Mouse (Mus musculus) ES-Bruce4 (cell line): ENCODE results near the gene Zic2. TPM values are rescaled to one million over a fixed set of nuclear protein-coding genes. Genes with fewer than 3 reads are reported as not detected.

Source experiments
- H3K27ac ChIP-seq: 2 replicates; pipeline ENCODE4 v1.5.1; 2012; ENCODE audit warnings: low read length, inconsistent platforms; ENCODE audit not compliant: insufficient read depth
- H3K27me3 ChIP-seq: 2 replicates; pipeline ENCODE4 v1.6.1; 2012; ENCODE audit warnings: mild to moderate bottlenecking, low read length, inconsistent platforms; ENCODE audit not compliant: control insufficient read depth, poor library complexity, insufficient read depth, severe bottlenecking
- H3K36me3 ChIP-seq: 2 replicates; pipeline ENCODE4 v1.6.1; 2012; ENCODE audit warnings: inconsistent platforms, mild to moderate bottlenecking, low read length, moderate library complexity; ENCODE audit not compliant: control insufficient read depth, poor library complexity, insufficient read depth, severe bottlenecking
- H3K4me1 ChIP-seq: one replicate; pipeline ENCODE4 v1.8.1; 2011; ENCODE audit warnings: low read length; ENCODE audit not compliant: control insufficient read depth, insufficient read depth
- H3K4me3 ChIP-seq: 2 replicates; pipeline ENCODE4 v1.5.1; 2011; ENCODE audit warnings: low read depth, mild to moderate bottlenecking, low read length
- H3K9ac ChIP-seq: 2 replicates; pipeline ENCODE4 v1.6.1; 2012; ENCODE audit warnings: low read depth, mild to moderate bottlenecking, inconsistent platforms; ENCODE audit not compliant: poor library complexity, severe bottlenecking
- H3K9me3 ChIP-seq: replicated peaks from 2 replicates; pipeline ENCODE4 v1.6.1; 2012; ENCODE audit warnings: mild to moderate bottlenecking, low read length, inconsistent platforms; ENCODE audit not compliant: control insufficient read depth, poor library complexity, insufficient read depth, severe bottlenecking
- CTCF ChIP-seq: IDR thresholded peaks from one replicate; pipeline ENCODE4 v1.8.1; 2011; ENCODE audit warnings: low read depth, low read length
- EP300 ChIP-seq: IDR thresholded peaks from 2 replicates; pipeline ENCODE4 v1.6.1; 2011; ENCODE audit warnings: low read depth, low read length; ENCODE audit not compliant: insufficient read depth
- POLR2A ChIP-seq: IDR thresholded peaks from one replicate; pipeline ENCODE4 v1.8.1; 2011; ENCODE audit warnings: low read length; ENCODE audit not compliant: insufficient read depth
- polyA plus RNA-seq: library from polyadenylated mRNA; stranded (reverse); fragments of >200 nt; gene quantifications from 2 replicates; pipeline ENCODE4 v1.2.4, GENCODE M21; 2011; ENCODE audit warnings: low read depth; ENCODE audit not compliant: missing spikeins, insufficient read depth, insufficient read length

Zic2 gene
- polyA plus RNA-seq, 1 experiment = 25.2 TPM

- Histone ChIP-seq H3K27me3 (peaks cover 5% of the 10 kb centered on the region), H3K27ac (no peak overlapping the region), H3K36me3 (no peaks in the 10 kb centered on the region), H3K9ac (peak overlapping the region; percentile 95), H3K4me3 (peak overlapping the region; percentile 85), H3K4me1 (peaks cover 2% of the 10 kb centered on the region), H3K9me3 (no peaks in the 10 kb centered on the region)
- no peak for TF ChIP-seq CTCF
- TF ChIP-seq POLR2A = no peak
- no peak for TF ChIP-seq EP300
Observed at GRCm38 (mm10) chr14:122464351-122464762, 10.9 kb upstream of the Zic2 start.

- peak within 1 kb of the TSS; percentile 85 for H3K4me3 ChIP-seq
- no peak for TF ChIP-seq CTCF
- peak; percentile 23 for TF ChIP-seq POLR2A
- no peak for TF ChIP-seq EP300
- peaks cover 2% of the 10 kb centered on the region for H3K4me1 ChIP-seq
- no peaks in the 10 kb centered on the region for H3K9me3 ChIP-seq
- H3K9ac ChIP-seq = peak within 1 kb of the TSS; percentile 95
- H3K27me3 ChIP-seq = peaks cover 5% of the 10 kb centered on the region
- H3K36me3 ChIP-seq = no peaks in the 10 kb centered on the region
- H3K27ac ChIP-seq = no peak within 1 kb of the TSS
Observed at GRCm38 (mm10) chr14:122464763-122465741, 10.2 kb upstream of the Zic2 start, which contains the start of gene Zic5. Gene Zic5, minus strand, starts transcription at chr14:122465677.

GRCm38 (mm10) chr14:122465931-122466490 is 9.2 kb upstream of the Zic2 start:
- Histone ChIP-seq H3K4me3 (peak overlapping the region; percentile 85), H3K9me3 (no peaks in the 10 kb centered on the region), H3K9ac (peak overlapping the region; percentile 95; the same call in 1 of the 2 replicates), H3K36me3 (no peaks in the 10 kb centered on the region), H3K27ac (no peak overlapping the region), H3K27me3 (peaks cover 5% of the 10 kb centered on the region), H3K4me1 (peaks cover 2% of the 10 kb centered on the region)
- TF ChIP-seq POLR2A (no peak), CTCF (no peak), EP300 (no peak)

GRCm38 (mm10) chr14:122466756-122467362 is 8.4 kb upstream of the Zic2 start:
- Histone ChIP-seq H3K36me3 (no peaks in the 10 kb centered on the region), H3K9ac (no peak overlapping the region), H3K27me3 (peaks cover 6% of the 10 kb centered on the region), H3K4me1 (no peaks in the 10 kb centered on the region), H3K27ac (no peak overlapping the region), H3K4me3 (no peak overlapping the region), H3K9me3 (no peaks in the 10 kb centered on the region)
- TF ChIP-seq CTCF (no peak), POLR2A (no peak), EP300 (no peak)

GRCm38 (mm10) chr14:122467926-122468841 is 7.1 kb upstream of the Zic2 start:
- Histone ChIP-seq H3K9me3 (no peaks in the 10 kb centered on the region), H3K9ac (no peak overlapping the region), H3K27me3 (peaks cover 6% of the 10 kb centered on the region), H3K36me3 (no peaks in the 10 kb centered on the region), H3K4me3 (no peak overlapping the region), H3K27ac (peak overlapping the region; percentile 52; the same call in 1 of the 2 replicates), H3K4me1 (no peaks in the 10 kb centered on the region)
- TF ChIP-seq CTCF = no peak
- TF ChIP-seq EP300 = peak; percentile 84; the same call in 1 of the 2 replicates
